ENCODE assay signal across 8 mouse cellular contexts in genomic region chr3:87930078-87930795, GRCm38 (mm10). TPM values are rescaled to one million over a fixed set of nuclear protein-coding genes. Genes with fewer than 3 reads are reported as not detected.
DNase-seq lines count a peak whose midpoint lies in the region; ATAC-seq and TF ChIP-seq lines count a peak whose summit lies in the region.

TSS of gene Isg20l2 (plus strand) at chr3:87930314.
TSS of gene Rrnad1 (minus strand) at chr3:87930717.

- peaks cover 9 to 31% of the 10 kb centered on the region in 2 experiments for H3K36me3 ChIP-seq in MEL (ENCODE audit: control insufficient read depth in 1 of 2, insufficient read depth in 2 of 2, low read length in 2 of 2)
- H3K36me3 ChIP-seq in forebrain, postnatal 0 days (ENCODE audit: insufficient read depth): peaks cover 45% of the 10 kb centered on the region
- H3K36me3 ChIP-seq in lung, embryonic 16.5 days (ENCODE audit: control insufficient read depth, insufficient read depth, low read length): peaks cover 15% of the 10 kb centered on the region

- peak within 1 kb of the TSS; percentile 59 for H3K4me2 ChIP-seq in forebrain, postnatal 0 days (ENCODE audit: low read depth)
- H3K4me2 ChIP-seq in lung, embryonic 16.5 days (ENCODE audit: low read depth, low read length): peak within 1 kb of the TSS; percentile 62

- peak; percentile 46 to 73; a peak in 3 of 4 replicates for TF ChIP-seq POLR2A in MEL (IDR thresholded peaks at IDR 0.05; ENCODE audit: control insufficient read depth in 1 of 2, insufficient read depth in 1 of 2, low read depth in 1 of 2, low read length in 2 of 2, poor library complexity in 1 of 2)
- peak; percentile 87 for TF ChIP-seq POLR2A in cerebellum, adult 2 months (IDR thresholded peaks at IDR 0.05; ENCODE audit: borderline replicate concordance, insufficient read depth, low read length)

- TF ChIP-seq CTCF in MEL (IDR thresholded peaks at IDR 0.05 in 2 of 3, conservative IDR thresholded peaks at IDR 0.05 in 1 of 3; ENCODE audit: control insufficient read depth in 1 of 3, insufficient read depth in 1 of 3, low read depth in 2 of 3, low read length in 3 of 3, poor library complexity in 1 of 3, severe bottlenecking in 1 of 3): peak; percentile 58 to 69 (median 68)
- TF ChIP-seq CTCF in cerebellum, adult 2 months (IDR thresholded peaks at IDR 0.05; ENCODE audit: borderline replicate concordance, insufficient read depth, low read depth, low read length): peak; percentile 82
- TF ChIP-seq CTCF in forebrain, postnatal 0 days (IDR thresholded peaks at IDR 0.05; ENCODE audit: low read depth): peak; percentile 74

- H3K9ac ChIP-seq in MEL (ENCODE audit: control insufficient read depth, low read depth, low read length, poor library complexity, severe bottlenecking): peak within 1 kb of the TSS; percentile 98
- H3K9ac ChIP-seq in forebrain, postnatal 0 days: peak within 1 kb of the TSS; percentile 86
- peak within 1 kb of the TSS; percentile 92 for H3K9ac ChIP-seq in lung, embryonic 16.5 days (ENCODE audit: low read length)

- H3K27ac ChIP-seq in MEL (ENCODE audit: control insufficient read depth, low read depth, low read length): peak within 1 kb of the TSS; percentile 87
- peak within 1 kb of the TSS; percentile 61 for H3K27ac ChIP-seq in cerebellum, adult 2 months (ENCODE audit: insufficient read depth, low read length)
- peak within 1 kb of the TSS; percentile 90 for H3K27ac ChIP-seq in forebrain, postnatal 0 days (ENCODE audit: low read depth, low read length)
- peak within 1 kb of the TSS; percentile 81 for H3K27ac ChIP-seq in lung, embryonic 16.5 days (ENCODE audit: low read length)

- H3K9me3 ChIP-seq in MEL (replicated peaks; ENCODE audit: insufficient read depth, low read length): no peaks in the 10 kb centered on the region
- no peaks in the 10 kb centered on the region for H3K9me3 ChIP-seq in forebrain, postnatal 0 days (ENCODE audit: low read length)
- no peaks in the 10 kb centered on the region for H3K9me3 ChIP-seq in lung, embryonic 16.5 days (ENCODE audit: control insufficient read depth, low read length)

- TF ChIP-seq RAD21 in MEL (IDR thresholded peaks at IDR 0.05; ENCODE audit: low read depth, low read length): peak; percentile 28

- peaks cover 55% of the 10 kb centered on the region for H3K79me2 ChIP-seq in MEL (ENCODE audit: control insufficient read depth, insufficient read depth, low read length, poor library complexity)

- peak; percentile 99 for ATAC-seq in forebrain, postnatal 0 days
- ATAC-seq in lung, embryonic 16.5 days (ENCODE audit: low read depth): peak; percentile 99

- peak within 1 kb of the TSS; percentile 83 to 97 for H3K4me3 ChIP-seq in MEL (ENCODE audit: control insufficient read depth in 1 of 2, insufficient read depth in 1 of 2, low read depth in 2 of 2, low read length in 2 of 2)
- H3K4me3 ChIP-seq in cerebellum, adult 2 months (replicated peaks; ENCODE audit: insufficient read depth, low read depth, low read length): peak within 1 kb of the TSS; percentile 89
- H3K4me3 ChIP-seq in forebrain, postnatal 0 days (ENCODE audit: low read depth, low read length): peak within 1 kb of the TSS; percentile 77
- peak within 1 kb of the TSS; percentile 90 for H3K4me3 ChIP-seq in lung, embryonic 16.5 days (ENCODE audit: low read length)

- H3K4me1 ChIP-seq in MEL (ENCODE audit: control insufficient read depth in 1 of 2, insufficient read depth in 2 of 2, low read length in 2 of 2): peaks cover 0 to 18% of the 10 kb centered on the region in 2 experiments; a peak in 2 of 4 replicates
- H3K4me1 ChIP-seq in cerebellum, adult 2 months (ENCODE audit: control insufficient read depth, insufficient read depth, low read length): peaks cover 8% of the 10 kb centered on the region
- H3K4me1 ChIP-seq in forebrain, postnatal 0 days (ENCODE audit: insufficient read depth): peaks cover 5% of the 10 kb centered on the region; the same call in 1 of the 2 replicates
- H3K4me1 ChIP-seq in lung, embryonic 16.5 days (replicated peaks; ENCODE audit: control insufficient read depth, insufficient read depth, low read length): peaks cover 15% of the 10 kb centered on the region

- DNase-seq in MEL (ENCODE audit: low read depth, low spot score): peak; percentile 99
- DNase-seq in cerebellum, adult 2 months: peak; percentile 98 to 99
- peak; percentile 99 for DNase-seq in forebrain, postnatal 0 days
- DNase-seq in heart, postnatal 4 days: peak; percentile 97
- DNase-seq in layer of hippocampus, adult 9-10 months (ENCODE audit: low spot score): peak; percentile 89
- DNase-seq in ovary, postnatal 10 days (ENCODE audit: low spot score): peak; percentile 91
- DNase-seq in thymus, postnatal 10 days (ENCODE audit: low spot score in 2 of 2): peak; percentile 93 to 95

- WGBS in cerebellum, adult 2 months: under 1% methylated on average over 78 of the region's 78 CpGs
- WGBS in forebrain, postnatal 0 days: under 1% methylated on average over 72 of the region's 78 CpGs
- WGBS in lung, embryonic 16.5 days: 0% methylated on average over 72 of the region's 78 CpGs

- no peak for TF ChIP-seq EP300 in MEL (IDR thresholded peaks at IDR 0.05; ENCODE audit: low read depth in 1 of 2, low read length in 2 of 2)

- H3K27me3 ChIP-seq in MEL (ENCODE audit: control insufficient read depth in 1 of 2, insufficient read depth in 2 of 2, low read length in 2 of 2): no peaks in the 10 kb centered on the region
- no peaks in the 10 kb centered on the region for H3K27me3 ChIP-seq in cerebellum, adult 2 months (ENCODE audit: control insufficient read depth, insufficient read depth, low read length)
- no peaks in the 10 kb centered on the region for H3K27me3 ChIP-seq in forebrain, postnatal 0 days (ENCODE audit: insufficient read depth, low read length)
- no peaks in the 10 kb centered on the region for H3K27me3 ChIP-seq in lung, embryonic 16.5 days (ENCODE audit: control insufficient read depth, insufficient read depth, low read depth, low read length)

TF ChIP-seq in MEL, 35 proteins besides CTCF, POLR2A, EP300 and RAD21 (continues in another document):
- TF ChIP-seq KAT2A (conservative IDR thresholded peaks at IDR 0.05; ENCODE audit: low read depth, low read length): peak; percentile 80
- no peak for TF ChIP-seq RCOR1 (IDR thresholded peaks at IDR 0.05; ENCODE audit: low read depth, low read length)
- no peak for TF ChIP-seq GATA1 (IDR thresholded peaks at IDR 0.05; ENCODE audit: low read depth, low read length)
- TF ChIP-seq MAFK (IDR thresholded peaks at IDR 0.05; ENCODE audit: borderline replicate concordance, low read depth, low read length): no peak
- no peak for TF ChIP-seq USF2 (IDR thresholded peaks at IDR 0.05; ENCODE audit: borderline replicate concordance in 1 of 2, insufficient read depth in 1 of 2, low read depth in 1 of 2, low read length in 2 of 2)
- TF ChIP-seq POLR2AphosphoS5 (IDR thresholded peaks at IDR 0.05; ENCODE audit: borderline replicate concordance, low read depth, low read length): no peak
- no peak for TF ChIP-seq ZNF384 (IDR thresholded peaks at IDR 0.05; ENCODE audit: low read depth, low read length)
- peak; percentile 36; the same call in 1 of the 2 replicates for TF ChIP-seq TBP (IDR thresholded peaks at IDR 0.05; ENCODE audit: low read depth, low read length)
- no peak for TF ChIP-seq ZKSCAN1 (IDR thresholded peaks at IDR 0.05; ENCODE audit: low read depth, low read length)
- TF ChIP-seq SIN3A (IDR thresholded peaks at IDR 0.05; ENCODE audit: low read length): peak; percentile 87
- TF ChIP-seq NRF1 (IDR thresholded peaks at IDR 0.05; ENCODE audit: insufficient read depth, low read depth, low read length, poor library complexity, severe bottlenecking): peak; percentile 80
- peak; percentile 72 for TF ChIP-seq MAX (IDR thresholded peaks at IDR 0.05; ENCODE audit: low read length)
- TF ChIP-seq TAL1 (IDR thresholded peaks at IDR 0.05; ENCODE audit: low read length): no peak
- TF ChIP-seq CHD1 (IDR thresholded peaks at IDR 0.05; ENCODE audit: low read depth, low read length): no peak
- TF ChIP-seq SMC3 (IDR thresholded peaks at IDR 0.05; ENCODE audit: low read depth, low read length): peak; percentile 35
- no peak for TF ChIP-seq ETS1 (IDR thresholded peaks at IDR 0.05; ENCODE audit: low read depth, low read length)
- TF ChIP-seq TCF12 (IDR thresholded peaks at IDR 0.05; ENCODE audit: low read depth, low read length): no peak; the same call in none of the 2 replicates
- TF ChIP-seq MEF2A (IDR thresholded peaks at IDR 0.05; ENCODE audit: extremely low read depth, insufficient replicate concordance, low read depth, low read length, poor library complexity, severe bottlenecking): no peak
- peak; percentile 67 for TF ChIP-seq ZMIZ1 (IDR thresholded peaks at IDR 0.05; ENCODE audit: low read depth, low read length)
- TF ChIP-seq ELF1 (IDR thresholded peaks at IDR 0.05; ENCODE audit: low read depth, low read length): peak; percentile 88
- TF ChIP-seq JUND (IDR thresholded peaks at IDR 0.05; ENCODE audit: low read depth, low read length): no peak
- TF ChIP-seq POLR2AphosphoS2 (IDR thresholded peaks at IDR 0.05; ENCODE audit: low read length): peak; percentile 82
- no peak for TF ChIP-seq CHD2 (IDR thresholded peaks at IDR 0.05; ENCODE audit: low read length)
- TF ChIP-seq NELFE (IDR thresholded peaks at IDR 0.05; ENCODE audit: low read depth, low read length): peak; percentile 66
- TF ChIP-seq BHLHE40 (IDR thresholded peaks at IDR 0.05; ENCODE audit: borderline replicate concordance, low read depth, low read length): no peak

RNA-seq across cellular contexts. Expression of gene Isg20l2, which starts in this region (rescaled TPM):
- 61.4 and 71.8 TPM in 2 replicates for total RNA-seq in MEL (2012; rRNA removed)
- 10 to 100 TPM in 1 of 2 experiments, not detected in 1; 45.0 TPM for polyA plus RNA-seq in MEL (2012; ENCODE audit: insufficient read depth in 1 of 2, insufficient read length in 2 of 2, low read depth in 1 of 2, low replicate concordance in 2 of 2, missing spikeins in 1 of 2)
- polyA plus RNA-seq in cerebellum, adult 2 months (2012; rRNA removed): 15.2 and 15.9 TPM in 2 replicates
- total RNA-seq in forebrain, postnatal 0 days (2014; rRNA removed): 29.1 and 31.9 TPM in 2 replicates
- 16.1 and 19.3 TPM in 2 replicates for polyA plus RNA-seq in forebrain, postnatal 0 days (2015; fragmentation: Nextera tagmentation; extraction: Ambion mirVana)
- 10 to 100 TPM; 20.1 to 21.2 TPM for total RNA-seq in heart, postnatal 4 days (2021)
- 50.3 and 54.8 TPM in 2 replicates for polyA plus RNA-seq in lung, embryonic 16.5 days (2015; fragmentation: Nextera tagmentation; extraction: Ambion mirVana)

RNA-seq across cellular contexts. Expression of gene Rrnad1, which starts in this region (rescaled TPM):
- total RNA-seq in MEL (2012; rRNA removed): 8.9 and 10.9 TPM in 2 replicates
- 10 to 100 TPM in 1 of 2 experiments, not detected in 1; 21.1 TPM for polyA plus RNA-seq in MEL (2012; ENCODE audit: insufficient read depth in 1 of 2, insufficient read length in 2 of 2, low read depth in 1 of 2, low replicate concordance in 2 of 2, missing spikeins in 1 of 2)
- 46.8 and 49.5 TPM in 2 replicates for polyA plus RNA-seq in cerebellum, adult 2 months (2012; rRNA removed)
- 19.3 and 31.8 TPM in 2 replicates for total RNA-seq in forebrain, postnatal 0 days (2014; rRNA removed)
- 10.9 and 15.6 TPM in 2 replicates for polyA plus RNA-seq in forebrain, postnatal 0 days (2015; fragmentation: Nextera tagmentation; extraction: Ambion mirVana)
- 1 to 10 TPM; 7.7 to 8.9 TPM for total RNA-seq in heart, postnatal 4 days (2021)
- 20.2 and 20.6 TPM in 2 replicates for polyA plus RNA-seq in lung, embryonic 16.5 days (2015; fragmentation: Nextera tagmentation; extraction: Ambion mirVana)

Comparison
In these comparisons a context has a peak if more than half of its experiments do, and no peak if none do; other contexts are left out.
1. Peak in every context shown above with its lines: DNase-seq, ATAC-seq, H3K4me3 ChIP-seq and H3K27ac ChIP-seq.